Mouse (Mus musculus): ENCODE measurements around the gene Tbxa2r. TPM values are rescaled to one million over a fixed set of nuclear protein-coding genes. Genes with fewer than 3 reads are reported as not detected.

The Tbxa2r gene
- polyA plus RNA-seq, 1 experiment: 310 TPM

- 24% methylated on average over 55 of the region's 55 CpGs for WGBS
- no peak for DNase-seq
Measured at GRCm38 (mm10) chr10:81346453-81347067, 18.0 kb downstream of the Tbxa2r start.

GRCm38 (mm10) chr10:81349146-81349545, 20.6 kb downstream of the Tbxa2r start:
- Histone ChIP-seq H3K36me3 (ENCODE audit: control insufficient read depth, insufficient read depth, low read length) (no peaks in the 10 kb centered on the region), H3K27ac (ENCODE audit: control insufficient read depth, insufficient read depth, low read length) (no peak overlapping the region), H3K27me3 (ENCODE audit: control insufficient read depth, insufficient read depth, low read length) (no peaks in the 10 kb centered on the region), H3K4me1 (replicated peaks; ENCODE audit: control insufficient read depth, insufficient read depth, low read length) (peaks cover 31% of the 10 kb centered on the region), H3K4me3 (ENCODE audit: control insufficient read depth, insufficient read depth, low read length) (peak overlapping the region; percentile 60)
- TF ChIP-seq CTCF (IDR thresholded peaks at IDR 0.05; ENCODE audit: borderline replicate concordance, control insufficient read depth, extremely low read depth, insufficient read depth, low read length, poor library complexity) (no peak), POLR2A (IDR thresholded peaks at IDR 0.05; ENCODE audit: control insufficient read depth, extremely low read depth, insufficient read depth, low read length, poor library complexity) (no peak)
- no peak for DNase-seq
- 23% methylated on average over 12 of the region's 12 CpGs for WGBS

More at GRCm38 (mm10) chr10:81346453-81347067, 18.0 kb downstream of the Tbxa2r start:
- Histone ChIP-seq H3K4me3 (ENCODE audit: control insufficient read depth, insufficient read depth, low read length) (no peak overlapping the region), H3K36me3 (ENCODE audit: control insufficient read depth, insufficient read depth, low read length) (no peaks in the 10 kb centered on the region), H3K27ac (ENCODE audit: control insufficient read depth, insufficient read depth, low read length) (no peak overlapping the region), H3K27me3 (ENCODE audit: control insufficient read depth, insufficient read depth, low read length) (peaks cover 11% of the 10 kb centered on the region), H3K4me1 (replicated peaks; ENCODE audit: control insufficient read depth, insufficient read depth, low read length) (peaks cover 25% of the 10 kb centered on the region)
- TF ChIP-seq POLR2A (IDR thresholded peaks at IDR 0.05; ENCODE audit: control insufficient read depth, extremely low read depth, insufficient read depth, low read length, poor library complexity) (no peak), CTCF (IDR thresholded peaks at IDR 0.05; ENCODE audit: borderline replicate concordance, control insufficient read depth, extremely low read depth, insufficient read depth, low read length, poor library complexity) (0 out of 2 replicates have a peak, but pooled peaks have one; percentile 30)

GRCm38 (mm10) chr10:81349961-81350350, 21.4 kb downstream of the Tbxa2r start:
- DNase-seq: no peak
- under 1% methylated on average over 29 of the region's 29 CpGs for WGBS
- TF ChIP-seq CTCF (IDR thresholded peaks at IDR 0.05; ENCODE audit: borderline replicate concordance, control insufficient read depth, extremely low read depth, insufficient read depth, low read length, poor library complexity) (no peak), POLR2A (IDR thresholded peaks at IDR 0.05; ENCODE audit: control insufficient read depth, extremely low read depth, insufficient read depth, low read length, poor library complexity) (no peak)
- no peaks in the 10 kb centered on the region for H3K36me3 ChIP-seq (ENCODE audit: control insufficient read depth, insufficient read depth, low read length)
- peaks cover 31% of the 10 kb centered on the region for H3K4me1 ChIP-seq (replicated peaks; ENCODE audit: control insufficient read depth, insufficient read depth, low read length)
- H3K27ac ChIP-seq (ENCODE audit: control insufficient read depth, insufficient read depth, low read length): no peak overlapping the region
- H3K27me3 ChIP-seq (ENCODE audit: control insufficient read depth, insufficient read depth, low read length): no peaks in the 10 kb centered on the region
- H3K4me3 ChIP-seq (ENCODE audit: control insufficient read depth, insufficient read depth, low read length): peak overlapping the region; percentile 60

GRCm38 (mm10) chr10:81350351-81351063, 22.0 kb downstream of the Tbxa2r start, which contains the start of gene Hmg20b:
Hmg20b (minus strand) TSS chr10:81350480.
- peaks cover 31% of the 10 kb centered on the region for H3K4me1 ChIP-seq (replicated peaks; ENCODE audit: control insufficient read depth, insufficient read depth, low read length)
- H3K27me3 ChIP-seq (ENCODE audit: control insufficient read depth, insufficient read depth, low read length): no peaks in the 10 kb centered on the region
- DNase-seq: peak; percentile 99
- peak within 1 kb of the TSS; percentile 26; the same call in 1 of the 2 replicates for H3K27ac ChIP-seq (ENCODE audit: control insufficient read depth, insufficient read depth, low read length)
- WGBS: under 1% methylated on average over 54 of the region's 54 CpGs
- H3K4me3 ChIP-seq (ENCODE audit: control insufficient read depth, insufficient read depth, low read length): peak within 1 kb of the TSS; percentile 60
- peak; percentile 72; the same call in 1 of the 2 replicates for TF ChIP-seq CTCF (IDR thresholded peaks at IDR 0.05; ENCODE audit: borderline replicate concordance, control insufficient read depth, extremely low read depth, insufficient read depth, low read length, poor library complexity)
- TF ChIP-seq POLR2A (IDR thresholded peaks at IDR 0.05; ENCODE audit: control insufficient read depth, extremely low read depth, insufficient read depth, low read length, poor library complexity): peak; percentile 63; the same call in 1 of the 2 replicates
- H3K36me3 ChIP-seq (ENCODE audit: control insufficient read depth, insufficient read depth, low read length): no peaks in the 10 kb centered on the region

- H3K4me3 ChIP-seq (ENCODE audit: control insufficient read depth, insufficient read depth, low read length): peak overlapping the region; percentile 14; the same call in 1 of the 2 replicates
- peak overlapping the region; percentile 84 for H3K27ac ChIP-seq (ENCODE audit: control insufficient read depth, insufficient read depth, low read length)
- no peak for TF ChIP-seq CTCF (IDR thresholded peaks at IDR 0.05; ENCODE audit: borderline replicate concordance, control insufficient read depth, extremely low read depth, insufficient read depth, low read length, poor library complexity)
- TF ChIP-seq POLR2A (IDR thresholded peaks at IDR 0.05; ENCODE audit: control insufficient read depth, extremely low read depth, insufficient read depth, low read length, poor library complexity): no peak
- 8% methylated on average over 9 of the region's 9 CpGs for WGBS
- peaks cover 36% of the 10 kb centered on the region for H3K4me1 ChIP-seq (replicated peaks; ENCODE audit: control insufficient read depth, insufficient read depth, low read length)
- H3K27me3 ChIP-seq (ENCODE audit: control insufficient read depth, insufficient read depth, low read length): no peaks in the 10 kb centered on the region
- peak; percentile 76 for DNase-seq
- H3K36me3 ChIP-seq (ENCODE audit: control insufficient read depth, insufficient read depth, low read length): no peaks in the 10 kb centered on the region
Measured at GRCm38 (mm10) chr10:81351678-81352291, 23.3 kb downstream of the Tbxa2r start.

GRCm38 (mm10) chr10:81354738-81355477, 26.4 kb downstream of the Tbxa2r start:
- DNase-seq: no peak
- Histone ChIP-seq H3K27ac (ENCODE audit: control insufficient read depth, insufficient read depth, low read length) (no peak overlapping the region), H3K4me3 (ENCODE audit: control insufficient read depth, insufficient read depth, low read length) (no peak overlapping the region), H3K4me1 (replicated peaks; ENCODE audit: control insufficient read depth, insufficient read depth, low read length) (peaks cover 41% of the 10 kb centered on the region), H3K36me3 (ENCODE audit: control insufficient read depth, insufficient read depth, low read length) (no peaks in the 10 kb centered on the region), H3K27me3 (ENCODE audit: control insufficient read depth, insufficient read depth, low read length) (no peaks in the 10 kb centered on the region)
- 92% methylated on average over 9 of the region's 9 CpGs for WGBS
- TF ChIP-seq CTCF (IDR thresholded peaks at IDR 0.05; ENCODE audit: borderline replicate concordance, control insufficient read depth, extremely low read depth, insufficient read depth, low read length, poor library complexity) (no peak), POLR2A (IDR thresholded peaks at IDR 0.05; ENCODE audit: control insufficient read depth, extremely low read depth, insufficient read depth, low read length, poor library complexity) (no peak)

Measured in thymus, adult 2 months (tissue).